Mouse (Mus musculus) brain, adult 10 weeks (tissue): ENCODE measurements around the gene Olfr1164. TPM values are rescaled to one million over a fixed set of nuclear protein-coding genes. Genes with fewer than 3 reads are reported as not detected.

ENCODE experiments used
- polyA plus RNA-seq: library from polyadenylated mRNA; stranded (reverse); fragments of 350-450 nt; fragmentation: Illumina TruSeq; extraction: RNeasy Lipid Tissue Mini Kit (QIAGEN cat#74804); gene quantifications from one replicate; pipeline ENCODE4 v1.2.3, GENCODE M21; 2015; ENCODE audit warnings: low read depth, low replicate concordance

Olfr1164 gene
- polyA plus RNA-seq: not detected

DNA sequence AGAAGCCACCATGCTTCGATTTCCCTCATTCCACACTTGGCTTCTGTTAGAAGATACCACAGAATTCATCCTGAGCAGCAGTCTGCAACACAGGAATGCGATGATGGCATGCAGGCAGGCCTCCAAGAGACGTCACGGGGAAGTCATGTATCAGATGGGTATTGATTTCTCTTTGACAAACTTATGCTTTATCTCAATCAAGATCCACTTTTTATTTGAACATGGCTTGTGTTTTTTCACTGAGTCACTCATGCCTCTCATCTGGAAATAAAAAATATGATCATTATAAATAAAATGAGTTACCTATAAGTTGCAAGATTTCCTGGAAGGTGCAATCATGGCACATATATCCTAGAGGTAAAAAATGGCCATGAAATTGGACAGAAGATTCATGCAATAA is at the start of gene Olfr1164:
Gene Olfr1164 (minus strand): TSS at position 101 of the 400 bp plus-strand sequence.

DNA sequence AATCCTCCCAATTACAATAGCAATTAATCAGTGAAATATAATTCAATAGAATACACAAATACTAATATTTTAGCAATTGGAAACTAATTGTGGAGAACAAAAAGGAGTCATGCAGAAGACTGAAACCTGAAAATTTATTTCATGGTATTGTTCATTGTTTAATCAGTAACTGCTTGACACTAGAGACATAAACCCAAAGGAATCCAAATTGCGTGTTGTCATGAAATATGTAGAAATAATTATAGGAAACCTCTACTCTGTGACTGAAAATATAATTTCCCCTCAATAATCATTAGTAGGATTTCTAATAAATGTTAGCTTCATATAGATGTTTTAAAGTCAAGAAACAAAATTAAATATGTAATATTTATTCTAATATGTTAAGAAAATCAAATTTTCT is 34.4 kb upstream of the Olfr1164 start, which contains the start of gene Olfr1166:
Gene Olfr1166 (minus strand): TSS at position 101 of the 400 bp plus-strand sequence.

GRCm38 (mm10) chr2:88071730-88072129 is 22.0 kb downstream of the Olfr1164 start, which contains the start of gene Olfr1163:
TSS of gene Olfr1163 (minus strand) at chr2:88071830.

DNA sequence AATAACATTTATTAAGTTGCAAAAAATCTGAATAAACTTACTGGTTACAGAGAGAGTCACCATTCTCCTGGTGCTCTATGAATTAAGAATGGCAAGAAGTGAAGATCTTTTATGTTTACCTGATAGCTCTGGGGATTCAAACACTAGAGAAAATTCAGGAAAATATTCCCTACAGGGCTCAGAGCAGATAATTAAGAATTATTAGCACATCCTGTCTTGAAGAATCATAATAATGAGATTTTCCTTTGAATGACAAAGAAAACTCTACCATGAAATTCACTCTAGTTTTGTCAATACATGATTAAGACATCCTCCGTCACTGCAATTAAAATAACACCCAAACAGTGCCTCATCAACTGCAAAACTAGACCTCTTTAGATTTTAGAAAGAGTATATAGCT is 42.7 kb downstream of the Olfr1164 start, which contains the start of gene Olfr1162:
Gene Olfr1162 (minus strand): TSS at position 101 of the 400 bp plus-strand sequence.

Other genes with a start within 250 kb of the Olfr1164 start
- not detected for gene Olfr1150-ps1, start 250.0 kb downstream of the Olfr1164 start, polyA plus RNA-seq
- not detected for gene Olfr1151, start 238.1 kb downstream of the Olfr1164 start, polyA plus RNA-seq
- not detected for gene Olfr1152, start 227.5 kb downstream of the Olfr1164 start, polyA plus RNA-seq
- gene Olfr1153, start 199.0 kb downstream of the Olfr1164 start, polyA plus RNA-seq: not detected
- gene Olfr1154, start 188.8 kb downstream of the Olfr1164 start, polyA plus RNA-seq: not detected
- not detected for gene Olfr1155, start 148.8 kb downstream of the Olfr1164 start, polyA plus RNA-seq
- not detected for gene Olfr1156, start 140.9 kb downstream of the Olfr1164 start, polyA plus RNA-seq
- gene Olfr1157, start 125.7 kb downstream of the Olfr1164 start, polyA plus RNA-seq: not detected
- gene Olfr74, start 119.3 kb downstream of the Olfr1164 start, polyA plus RNA-seq: not detected
- gene Olfr1158, start 103.9 kb downstream of the Olfr1164 start, polyA plus RNA-seq: not detected
- not detected for gene Olfr1160, start 85.7 kb downstream of the Olfr1164 start, polyA plus RNA-seq
- gene Olfr1161, start 71.2 kb downstream of the Olfr1164 start, polyA plus RNA-seq: not detected
- gene Olfr73, start 56.3 kb downstream of the Olfr1164 start, polyA plus RNA-seq: not detected
- not detected for gene Olfr1162, start 42.8 kb downstream of the Olfr1164 start, polyA plus RNA-seq
- not detected for gene Olfr1163, start 22.1 kb downstream of the Olfr1164 start, polyA plus RNA-seq
- not detected for gene Olfr1166, start 34.3 kb upstream of the Olfr1164 start, polyA plus RNA-seq
- not detected for gene Olfr1167, start 61.2 kb upstream of the Olfr1164 start, polyA plus RNA-seq
- not detected for gene Olfr1168, start 87.9 kb upstream of the Olfr1164 start, polyA plus RNA-seq
- gene Olfr1170, start 134.4 kb upstream of the Olfr1164 start, polyA plus RNA-seq: not detected
- not detected for gene Olfr1173, start 185.9 kb upstream of the Olfr1164 start, polyA plus RNA-seq
- gene Olfr1174-ps, start 221.2 kb upstream of the Olfr1164 start, polyA plus RNA-seq: not detected
- not detected for gene Olfr1175-ps, start 233.2 kb upstream of the Olfr1164 start, polyA plus RNA-seq
- not detected for gene Olfr1176, start 242.8 kb upstream of the Olfr1164 start, polyA plus RNA-seq